Mouse (Mus musculus) liver, embryonic 14 days (tissue): Measurements from ENCODE around the gene Plk4. TPM values are rescaled to one million over a fixed set of nuclear protein-coding genes. Genes with fewer than 3 reads are reported as not detected.

ENCODE experiments used
- polyA plus RNA-seq: library from polyadenylated mRNA; depleted of rRNA; stranded (reverse); fragments of >200 nt; gene quantifications from 2 replicates; pipeline ENCODE4 v1.2.3, GENCODE M21; 2012; rRNA removed

The Plk4 gene
- 22.6 and 24.0 TPM in 2 replicates for polyA plus RNA-seq

DNA sequence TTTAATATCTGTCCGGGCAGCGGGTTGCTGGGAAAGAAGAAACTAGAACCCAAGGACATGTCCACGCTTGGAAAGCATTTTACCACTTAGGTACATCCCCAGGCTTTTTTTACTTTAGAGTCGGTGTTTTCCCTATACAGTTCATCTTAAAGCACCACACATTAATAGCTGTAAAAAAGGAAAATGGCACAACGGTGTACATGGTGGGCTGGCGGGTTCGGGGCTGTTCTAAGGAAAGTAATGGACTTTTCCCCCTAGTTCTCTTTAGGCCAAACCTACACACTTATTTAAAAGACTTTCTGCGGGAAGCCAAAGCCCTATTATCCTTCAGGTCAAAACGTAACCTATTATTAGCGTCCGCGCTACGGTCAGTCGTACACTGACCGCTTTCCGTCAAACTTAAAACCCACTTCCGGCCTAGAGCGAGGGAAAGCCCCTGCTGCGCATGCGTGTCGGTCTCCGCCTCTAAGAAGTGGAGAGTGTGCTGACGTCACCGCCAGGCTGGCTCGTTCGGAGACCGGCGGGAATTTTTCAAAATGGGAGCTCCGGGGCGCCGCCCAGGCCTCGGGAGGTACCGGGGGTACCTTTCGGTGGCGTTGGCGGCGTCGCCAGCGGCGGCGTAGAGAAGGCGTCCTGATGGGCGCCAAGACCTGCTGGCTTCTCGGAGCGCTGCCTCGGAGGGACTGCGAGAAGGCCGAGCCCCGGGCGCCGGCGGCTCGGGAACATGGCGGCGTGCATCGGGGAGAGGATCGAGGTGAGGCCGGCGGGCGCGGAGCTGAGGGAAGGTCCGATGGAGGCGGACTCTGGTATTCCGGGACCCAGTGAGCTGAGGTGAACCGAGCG is at the start of gene Plk4:
Plk4 (plus strand) TSS at position 490 of the 843 bp plus-strand sequence.

GRCm38 (mm10) chr3:40846473-40846956 is 46.7 kb downstream of the Plk4 start, which contains the start of gene Mfsd8:
TSS of gene Mfsd8 (minus strand) at chr3:40846886.

GRCm38 (mm10) chr3:40846957-40847017 is 47.0 kb downstream of the Plk4 start, which contains the start of gene Abhd18:
TSS of gene Abhd18 (plus strand) at chr3:40846970.

Other genes starting within 250 kb of the Plk4 start
- 0.01 and 0.05 TPM in 2 replicates for gene Slc25a31, start 91.2 kb upstream of the Plk4 start, polyA plus RNA-seq
- 5.5 TPM in 2 replicates for gene Hspa4l, start 55.5 kb upstream of the Plk4 start, polyA plus RNA-seq
- 2.3 and 2.7 TPM in 2 replicates for gene Mfsd8, start 46.9 kb downstream of the Plk4 start, polyA plus RNA-seq
- gene Abhd18, start 47.0 kb downstream of the Plk4 start, polyA plus RNA-seq, result 1.9 and 2.1 TPM in 2 replicates
- not detected in 2 replicates for gene 1700034I23Rik, start 102.5 kb downstream of the Plk4 start, polyA plus RNA-seq
- gene Larp1b, start 149.8 kb downstream of the Plk4 start, polyA plus RNA-seq, result 9.8 and 10.7 TPM in 2 replicates